Mouse (Mus musculus): ENCODE measurements around the gene Ankrd36. TPM values are rescaled to one million over a fixed set of nuclear protein-coding genes. Genes with fewer than 3 reads are reported as not detected.

Ankrd36 gene
- total RNA-seq (2021): not detected
- long read RNA-seq, experiment 1, partial matches to known transcripts: 0 of 2 reads
- long read RNA-seq, experiment 1, other reads (novel, unspliced or antisense): 2 of 2 reads
- long read RNA-seq, experiment 2, partial matches to known transcripts: 0 of 3 reads
- long read RNA-seq, experiment 2, other reads (novel, unspliced or antisense): 3 of 3 reads

- intact Hi-C loops (cut with DNase I): loop anchor here (5.0 kb wide), 1 partner anchor 108 kb away; no protein-coding TSS in a partner anchor
- Histone ChIP-seq H3K27ac (no peak within 1 kb of the TSS), H3K4me3 (no peak within 1 kb of the TSS)
- no peak for TF ChIP-seq CTCF (IDR thresholded peaks at IDR 0.05)
- DNase-seq (ENCODE audit: extremely low spot score in 1 of 2, low spot score in 2 of 2): no peak
Observed at GRCm38 (mm10) chr11:5569474-5569873, at the start of gene Ankrd36. TSS of gene Ankrd36 (plus strand) at chr11:5569684.

GRCm38 (mm10) chr11:5520412-5521265 is 48.8 kb upstream of the Ankrd36 start, which contains the start of gene Xbp1:
TSS of gene Xbp1 (plus strand) at chr11:5520659.
- no peak for TF ChIP-seq CTCF (IDR thresholded peaks at IDR 0.05)
- peak; percentile 97 to 99 for DNase-seq (ENCODE audit: extremely low spot score in 1 of 2, low spot score in 2 of 2)
- Histone ChIP-seq H3K27ac (peak within 1 kb of the TSS; percentile 98), H3K4me3 (peak within 1 kb of the TSS; percentile 100)
- intact Hi-C loops (cut with DNase I): loop anchor here (2.0 kb wide), 2 partner anchors 22 to 36 kb away; partner anchors contain the start of gene Ccdc117

GRCm38 (mm10) chr11:5521266-5521515 is 48.3 kb upstream of the Ankrd36 start:
- no peak for TF ChIP-seq CTCF (IDR thresholded peaks at IDR 0.05)
- Histone ChIP-seq H3K4me3 (peak overlapping the region; percentile 100), H3K27ac (peak overlapping the region; percentile 98)
- DNase-seq (ENCODE audit: extremely low spot score in 1 of 2, low spot score in 2 of 2): no peak
- intact Hi-C loops (cut with DNase I): loop anchor here (2.0 kb wide), 2 partner anchors 22 to 36 kb away; partner anchors contain the start of gene Ccdc117

- intact Hi-C loops (cut with DNase I): loop anchor here (2.0 kb wide), 2 partner anchors 21 to 37 kb away; partner anchors contain the start of gene Ccdc117
- peak overlapping the region; percentile 98 for H3K27ac ChIP-seq
- peak overlapping the region; percentile 100 for H3K4me3 ChIP-seq
- TF ChIP-seq CTCF (IDR thresholded peaks at IDR 0.05): peak; percentile 55
- DNase-seq (ENCODE audit: extremely low spot score in 1 of 2, low spot score in 2 of 2): peak; percentile 62 to 74
Observed at GRCm38 (mm10) chr11:5521516-5522291, 47.8 kb upstream of the Ankrd36 start.

GRCm38 (mm10) chr11:5522798-5523415 is 46.6 kb upstream of the Ankrd36 start:
- no peak overlapping the region for H3K27ac ChIP-seq
- intact Hi-C loops (cut with DNase I): no loop called here
- no peak for DNase-seq (ENCODE audit: extremely low spot score in 1 of 2, low spot score in 2 of 2)
- peak overlapping the region; percentile 100 for H3K4me3 ChIP-seq
- no peak for TF ChIP-seq CTCF (IDR thresholded peaks at IDR 0.05)

- no peak for TF ChIP-seq CTCF (IDR thresholded peaks at IDR 0.05)
- no peak overlapping the region for H3K4me3 ChIP-seq
- H3K27ac ChIP-seq: no peak overlapping the region
- no peak for DNase-seq (ENCODE audit: extremely low spot score in 1 of 2, low spot score in 2 of 2)
- intact Hi-C loops (cut with DNase I): no loop called here
Observed at GRCm38 (mm10) chr11:5525418-5525817, 44.1 kb upstream of the Ankrd36 start.

- DNase-seq (ENCODE audit: extremely low spot score in 1 of 2, low spot score in 2 of 2): no peak
- no peak for TF ChIP-seq CTCF (IDR thresholded peaks at IDR 0.05)
- Histone ChIP-seq H3K4me3 (no peak overlapping the region), H3K27ac (no peak overlapping the region)
- intact Hi-C loops (cut with DNase I): no loop called here
Observed at GRCm38 (mm10) chr11:5526573-5527439, 42.7 kb upstream of the Ankrd36 start.

- TF ChIP-seq CTCF (IDR thresholded peaks at IDR 0.05): no peak
- no peak for DNase-seq (ENCODE audit: extremely low spot score in 1 of 2, low spot score in 2 of 2)
- no peak overlapping the region for H3K4me3 ChIP-seq
- no peak overlapping the region for H3K27ac ChIP-seq
- intact Hi-C loops (cut with DNase I): no loop called here
Observed at GRCm38 (mm10) chr11:5527865-5528523, 41.5 kb upstream of the Ankrd36 start.

GRCm38 (mm10) chr11:5528841-5529240 is 40.6 kb upstream of the Ankrd36 start:
- DNase-seq (ENCODE audit: extremely low spot score in 1 of 2, low spot score in 2 of 2): no peak
- H3K27ac ChIP-seq: no peak overlapping the region
- intact Hi-C loops (cut with DNase I): no loop called here
- TF ChIP-seq CTCF (IDR thresholded peaks at IDR 0.05): no peak
- H3K4me3 ChIP-seq: no peak overlapping the region

GRCm38 (mm10) chr11:5530172-5530571 is 39.3 kb upstream of the Ankrd36 start:
- no peak for TF ChIP-seq CTCF (IDR thresholded peaks at IDR 0.05)
- intact Hi-C loops (cut with DNase I): no loop called here
- no peak overlapping the region for H3K4me3 ChIP-seq
- no peak for DNase-seq (ENCODE audit: extremely low spot score in 1 of 2, low spot score in 2 of 2)
- H3K27ac ChIP-seq: no peak overlapping the region
